9 mouse cellular contexts compared by ENCODE assay signal in the genomic region with DNA sequence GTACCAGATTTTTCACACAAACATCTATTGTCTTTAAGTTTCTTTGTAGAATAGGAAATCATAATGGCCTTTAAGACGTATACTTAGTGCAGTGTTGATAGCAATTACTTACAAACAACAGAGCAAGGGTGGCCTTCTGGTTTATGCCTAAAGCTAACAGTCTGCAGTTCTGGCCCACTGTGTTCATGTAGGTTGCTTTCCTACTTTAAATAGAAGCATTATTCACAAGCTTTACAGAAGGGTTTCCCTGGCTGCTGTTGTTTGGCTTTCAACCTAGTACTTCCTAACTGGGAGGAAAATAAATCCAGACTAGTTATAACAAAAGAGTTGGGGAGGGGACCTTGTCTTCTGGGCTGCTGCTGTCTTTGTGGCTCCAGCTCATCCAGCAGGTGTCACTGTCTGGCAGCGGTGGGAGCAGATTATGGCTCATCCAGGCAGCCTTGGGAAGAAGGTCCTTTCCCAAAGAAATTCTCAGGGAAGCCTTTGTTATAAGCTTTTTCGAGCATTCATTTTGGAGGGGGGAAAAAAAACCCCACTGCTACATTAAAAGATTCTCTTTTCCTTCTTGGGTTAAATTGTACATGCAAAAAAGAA.
A peak's percentile ranks its signal among the peaks of the same experiment; 100 is the strongest.
DNase-seq lines count a peak whose midpoint lies in the region; ATAC-seq and TF ChIP-seq lines count a peak whose summit lies in the region.
"Had no signal": no experiment of that assay in that cellular context is flagged by ENCODE, and none has a peak within 500 bp of the region (broad histone marks: within the 10 kb centered on the region; RNA-seq: fewer than 3 reads in every experiment).

No protein-coding gene starts in this region.

- H3K4me2 ChIP-seq in forebrain, embryonic 11.5 days (ENCODE audit: low read depth, low read length, severe bottlenecking), result no peak overlapping the region
- H3K4me2 ChIP-seq: limb, embryonic 13.5 days had no signal

- H3K36me3 ChIP-seq in forebrain, embryonic 11.5 days (ENCODE audit: control insufficient read depth, insufficient read depth, low read length), result no peaks in the 10 kb centered on the region

- no peak overlapping the region for H3K9ac ChIP-seq in forebrain, embryonic 11.5 days (ENCODE audit: low read length)
- H3K9ac ChIP-seq: limb, embryonic 13.5 days had no signal

- 42% methylated on average over 3 of the region's 3 CpGs for WGBS in large intestine, adult 2 months
- WGBS in forebrain, embryonic 11.5 days, result 23% methylated on average over 3 of the region's 3 CpGs

- peak; percentile 22 to 35 for DNase-seq in layer of hippocampus, adult 2 months (ENCODE audit: low spot score in 2 of 2)
- DNase-seq in layer of hippocampus, adult 9-11 months, result no peak
- DNase-seq in Patski (ENCODE audit: low read depth, low spot score), result no peak
- DNase-seq in embryo, embryonic 10.5 days (ENCODE audit: low spot score), result peak; percentile 59
- peak; percentile 8 for DNase-seq in large intestine, adult 2 months (ENCODE audit: low read depth, low spot score)
- DNase-seq in retina, postnatal 7 days (ENCODE audit: low read depth, low spot score), result peak; percentile 28
- no peak for DNase-seq in forebrain, embryonic 11.5 days (ENCODE audit: low spot score)
- no peak for DNase-seq in B cell, adult 2 months

- no peak for ATAC-seq in Patski
- no peak for ATAC-seq in forebrain, embryonic 11.5 days (replicated peaks; ENCODE audit: low FRiP score)

- CTCF ChIA-PET in Patski (lab: Charles Lee), result interaction anchor here (0.8 to 1.7 kb wide), 4 partner anchors 11 to 531 kb away, joined by 3 to 8 read pairs (median 4); no protein-coding TSS in a partner anchor

- no peaks in the 10 kb centered on the region for H3K27me3 ChIP-seq in Patski
- H3K27me3 ChIP-seq in forebrain, embryonic 11.5 days (ENCODE audit: control insufficient read depth, insufficient read depth, low read length), result no peaks in the 10 kb centered on the region
- H3K27me3 ChIP-seq: limb, embryonic 13.5 days had no signal

- H3K4me3 ChIP-seq in layer of hippocampus, adult 2 months, result no peak overlapping the region
- no peak overlapping the region for H3K4me3 ChIP-seq in forebrain, embryonic 11.5 days (ENCODE audit: low read depth, low read length)
- H3K4me3 ChIP-seq: limb, embryonic 13.5 days had no signal

- no peaks in the 10 kb centered on the region for H3K9me3 ChIP-seq in forebrain, embryonic 11.5 days (ENCODE audit: control insufficient read depth, low read length)
- H3K9me3 ChIP-seq: limb, embryonic 13.5 days had no signal

- no peak overlapping the region for H3K27ac ChIP-seq in layer of hippocampus, adult 2 months
- no peak overlapping the region for H3K27ac ChIP-seq in forebrain, embryonic 11.5 days (ENCODE audit: low read depth, low read length)
- H3K27ac ChIP-seq: limb, embryonic 13.5 days had no signal

- in situ Hi-C loops in Patski (cut with MboI; ENCODE audit: low pct_unique_long_range_greater_than_20kb), result no loop called here

- no peaks in the 10 kb centered on the region for H3K4me1 ChIP-seq in forebrain, embryonic 11.5 days (replicated peaks; ENCODE audit: control insufficient read depth, insufficient read depth, low read length)
- H3K4me1 ChIP-seq: limb, embryonic 13.5 days had no signal

- POLR2A ChIA-PET in Patski (lab: Charles Lee), result interaction anchor here (0.6 to 0.9 kb wide), 3 partner anchors 127 to 449 kb away, joined by 3 read pairs; partner anchors contain the start of gene Edn1

- TF ChIP-seq CTCF in layer of hippocampus, adult 2 months (conservative IDR thresholded peaks at IDR 0.05), result peak; percentile 80
- peak; percentile 74 for TF ChIP-seq CTCF in Patski (IDR thresholded peaks at IDR 0.05)

Comparison
In these comparisons a context has a peak if more than half of its experiments do, and no peak if none do; other contexts are left out.
1. DNase-seq: peak in layer of hippocampus, adult 2 months (2 of 2), embryo, embryonic 10.5 days (single experiment), large intestine, adult 2 months (single experiment) and retina, postnatal 7 days (single experiment); none in layer of hippocampus, adult 9-11 months (single experiment), Patski (single experiment), forebrain, embryonic 11.5 days (single experiment) and B cell, adult 2 months (0 of 2).